Mouse (Mus musculus) testis, adult 2 months (tissue): ENCODE measurements at regions not wholly inside any gene's neighbourhood (a gene's known extent, or its start where the extent isn't known, plus 50 kb on each side); places are given as distances from the start of the nearest gene placed in this dataset.

Source experiments
- CTCF ChIP-seq: fragments of 200-500 bp; IDR thresholded peaks from 2 replicates; pipeline ENCODE4 v1.5.1; 2012; ENCODE audit warnings: low read depth, mild to moderate bottlenecking, inconsistent platforms, low read length, moderate library complexity; ENCODE audit not compliant: control insufficient read depth, insufficient read depth, insufficient replicate concordance
- POLR2A ChIP-seq: fragments of 200-500 bp; IDR thresholded peaks from 2 replicates; pipeline ENCODE4 v1.6.1; 2012; ENCODE audit warnings: low read depth, mild to moderate bottlenecking, inconsistent platforms, low read length, moderate library complexity; ENCODE audit not compliant: control insufficient read depth

GRCm38 (mm10) chr7:83020584-83020983 is 153.5 kb downstream of the Mex3b start:
- TF ChIP-seq POLR2A (no peak), CTCF (no peak)
